Mouse (Mus musculus) kidney, adult 2 months (tissue): ENCODE results near the gene Spg7.

Experiments used
- CTCF ChIP-seq: fragments of 200-500 bp; conservative IDR thresholded peaks from 2 replicates; pipeline ENCODE4 v1.5.1; 2011; ENCODE audit warnings: low read depth, mild to moderate bottlenecking, control low read depth, low read length, moderate library complexity, mixed read lengths; ENCODE audit not compliant: insufficient read depth, insufficient read length
- POLR2A ChIP-seq: fragments of 200-500 bp; IDR thresholded peaks from one replicate; pipeline ENCODE4 v1.6.1; 2011; ENCODE audit warnings: low read depth, low read length, control low read depth

DNA sequence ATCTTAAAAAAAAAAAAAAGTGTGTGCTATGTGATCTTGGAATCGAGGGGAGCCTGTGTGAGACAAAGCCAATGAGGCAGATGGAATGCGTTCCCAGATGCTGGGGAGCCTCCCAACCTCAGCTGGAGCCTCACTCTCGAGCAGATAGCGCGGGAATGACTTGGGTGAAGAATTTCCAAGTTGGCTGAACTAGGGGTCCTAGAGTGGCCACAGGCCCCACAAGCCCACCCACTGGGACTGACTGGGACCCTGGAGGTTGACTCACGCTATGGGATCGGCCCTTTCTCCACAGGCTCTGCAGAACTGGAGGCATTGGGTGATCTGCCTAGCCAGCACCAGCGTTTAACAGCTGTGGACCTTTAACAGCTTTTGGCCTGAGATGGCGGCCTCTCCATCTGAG, 73.5 kb downstream of the Spg7 start:
- TF ChIP-seq POLR2A (no peak), CTCF (no peak)
